Mouse (Mus musculus) heart, postnatal 0 days (tissue): ENCODE measurements at regions not wholly inside any gene's neighbourhood (a gene's known extent, or its start where the extent isn't known, plus 50 kb on each side); places are given as distances from the start of the nearest gene placed in this dataset.

Source experiments
- CTCF ChIP-seq: IDR thresholded peaks from 2 replicates; pipeline ENCODE4 v1.5.1; 2016; ENCODE audit warnings: antibody characterized with exemption, control low read depth, low read depth
- EP300 ChIP-seq: IDR thresholded peaks from 2 replicates; pipeline ENCODE4 v1.6.1; 2016; ENCODE audit warnings: antibody characterized with exemption, low read depth

DNA sequence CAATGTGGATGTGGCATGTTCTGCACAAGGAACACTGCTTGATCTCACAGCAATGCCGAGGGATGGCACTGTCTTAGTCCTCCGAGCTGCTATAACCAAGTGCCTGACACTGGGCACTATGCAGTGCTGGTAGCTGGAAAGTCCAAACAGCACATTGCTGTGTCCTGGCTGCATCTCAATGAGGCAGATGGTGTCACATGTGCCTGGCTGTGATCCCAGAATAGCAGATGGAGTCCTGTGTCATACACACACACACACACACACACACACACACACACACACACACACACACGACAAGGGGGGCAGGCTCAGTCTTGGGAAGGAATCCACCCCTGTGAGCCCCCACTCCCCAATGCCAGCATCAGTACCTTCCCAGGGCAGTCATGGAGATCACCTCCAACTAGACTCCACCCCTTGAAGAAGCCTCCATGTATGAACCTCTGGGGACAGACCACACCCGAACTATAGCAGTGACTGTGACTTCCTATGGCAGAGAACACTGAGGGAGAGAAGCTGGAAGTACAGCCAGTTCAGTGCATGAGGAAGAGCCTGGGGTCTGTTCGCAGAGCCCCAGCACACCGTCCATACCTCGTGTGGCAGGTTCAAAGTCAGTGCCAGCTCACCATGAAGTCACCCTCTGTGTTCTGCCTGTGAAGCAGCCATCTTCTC, 160.3 kb downstream of the Cryba4 start:
- TF ChIP-seq CTCF, result no peak
- no peak for TF ChIP-seq EP300
